Mouse (Mus musculus) urinary bladder, postnatal 4 days (tissue): ENCODE data around the gene Zmiz2.
"Not testable (repeated sequence)": the region's sequence is repeated elsewhere in the genome, so short reads cannot be mapped to it uniquely, and the experiment has no call there.

ENCODE experiments used
- DNase-seq, 2 experiments: peaks; one replicate each; pipeline ENCODE4 v3.0.0; 2021 to 2022; ENCODE audit warnings: low spot score in 2 of 2

The Zmiz2 gene

DNA sequence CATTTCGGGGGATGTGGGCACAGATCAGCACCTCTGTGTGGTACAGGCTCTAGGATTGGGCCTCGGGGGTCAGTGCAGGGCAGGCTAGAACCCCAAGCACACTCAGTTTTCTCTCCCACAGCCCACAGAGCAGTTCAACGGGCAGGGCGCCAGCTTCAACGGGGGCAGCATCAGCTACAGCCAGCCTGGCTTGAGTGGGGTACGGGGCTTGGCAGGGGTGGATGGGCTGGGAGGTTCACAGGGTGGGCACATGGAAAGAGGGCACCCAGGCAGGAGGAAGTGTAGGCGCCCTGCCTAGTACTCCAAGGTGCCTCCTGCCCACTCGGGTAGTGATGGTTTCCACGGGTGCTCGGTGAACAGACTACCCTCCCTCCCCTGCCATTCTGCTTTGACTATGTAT is 9.3 kb downstream of the Zmiz2 start:
- no peak for DNase-seq

DNA sequence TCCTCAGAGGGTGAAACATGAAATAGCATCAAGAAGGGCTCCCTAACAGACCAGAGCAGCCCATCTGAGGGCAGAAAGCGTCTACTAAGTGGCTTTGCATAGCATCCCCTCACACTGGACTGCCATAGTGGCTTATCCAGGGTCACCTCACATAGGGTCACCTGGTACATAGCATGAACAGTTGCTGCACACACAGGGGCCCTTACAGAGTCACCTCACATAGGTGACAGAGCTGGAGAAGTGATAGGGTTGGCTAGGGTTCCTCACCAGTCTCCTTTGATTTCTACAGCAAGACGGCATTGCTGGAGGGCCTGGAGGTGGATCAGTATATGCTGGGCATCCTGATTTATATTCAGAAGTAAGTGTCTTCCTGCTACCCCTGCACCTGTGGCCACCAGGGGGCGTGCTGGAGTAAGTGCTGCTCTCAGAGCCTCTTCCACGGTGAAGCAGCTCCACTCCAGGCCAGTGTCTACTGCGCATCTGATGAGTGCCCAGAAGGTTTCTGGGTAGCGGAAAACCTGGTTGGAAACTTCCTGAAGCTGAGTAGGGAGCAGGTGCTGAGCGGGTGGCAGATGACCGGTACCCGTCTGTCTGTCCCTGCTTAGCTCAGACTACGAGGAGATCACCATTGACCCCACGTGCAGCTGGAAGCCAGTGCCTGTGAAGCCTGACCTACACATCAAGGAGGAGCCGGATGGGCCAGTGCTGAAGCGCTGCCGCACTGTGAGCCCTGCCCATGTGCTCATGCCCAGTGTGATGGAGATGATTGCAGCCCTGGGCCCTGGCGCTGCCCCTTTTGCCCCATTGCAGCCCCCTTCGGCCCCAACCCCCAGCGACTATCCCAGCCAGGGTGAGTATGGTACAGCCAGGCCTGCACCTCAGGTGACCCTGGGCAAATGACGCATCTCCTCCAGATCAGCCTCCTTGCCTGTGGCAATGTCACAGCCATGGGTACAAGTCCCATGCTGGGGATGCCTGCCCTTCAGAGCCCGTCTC is 13.9 kb downstream of the Zmiz2 start:
- peak in 1 of 2 experiments; percentile 81 for DNase-seq

GRCm38 (mm10) chr11:6403830-6404405 is 15.0 kb downstream of the Zmiz2 start:
- DNase-seq: no peak

DNA sequence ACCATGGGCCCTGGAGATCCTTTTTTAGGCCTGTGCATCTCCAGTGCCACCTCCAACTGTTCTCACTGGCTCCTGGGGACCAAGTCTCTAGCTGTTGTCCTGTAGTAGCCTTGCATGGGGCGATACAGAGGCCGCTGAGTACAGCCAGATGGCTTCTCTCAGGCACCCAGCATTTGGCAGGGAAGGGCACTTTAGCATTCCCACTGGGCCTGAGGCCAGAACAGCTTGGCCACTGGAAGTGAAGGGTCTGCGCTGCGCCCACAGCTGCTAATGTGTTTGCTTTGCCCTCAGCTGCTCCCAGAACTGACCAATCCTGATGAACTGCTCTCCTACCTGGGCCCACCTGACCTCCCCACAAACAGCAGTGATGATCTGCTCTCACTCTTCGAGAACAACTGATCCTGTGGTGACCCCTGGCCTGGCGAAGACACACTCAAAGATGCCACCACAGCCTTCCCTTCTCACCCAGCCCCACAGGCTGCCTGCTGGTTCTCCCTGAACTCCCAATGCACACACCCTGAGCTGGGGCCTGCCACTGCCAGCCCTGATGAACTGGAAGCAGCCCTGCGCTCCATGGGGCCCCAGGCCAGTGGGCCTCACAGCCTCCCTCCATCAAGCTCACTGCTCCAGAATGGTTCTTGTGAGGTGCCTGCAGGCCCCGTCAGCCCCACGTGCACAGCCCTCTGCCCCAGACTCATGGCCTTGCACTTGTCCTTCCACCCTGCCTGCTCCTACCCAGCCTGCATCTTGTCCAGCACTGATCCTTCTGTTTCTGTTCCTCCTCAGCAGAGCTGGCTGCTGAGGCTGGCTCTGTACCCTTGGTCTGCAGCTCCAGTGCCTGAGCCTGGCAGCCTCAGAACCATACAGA is 16.1 kb downstream of the Zmiz2 start:
- DNase-seq: no peak

- DNase-seq: peak in 1 of 2 experiments; percentile 52
Measured at GRCm38 (mm10) chr11:6405591-6406081, 16.8 kb downstream of the Zmiz2 start.

GRCm38 (mm10) chr11:6406251-6407161 is 17.6 kb downstream of the Zmiz2 start:
- peak; percentile 67 to 72 for DNase-seq

- DNase-seq: peak in 1 of 2 experiments; percentile 32
Measured at GRCm38 (mm10) chr11:6407162-6407621, 18.3 kb downstream of the Zmiz2 start.

DNA sequence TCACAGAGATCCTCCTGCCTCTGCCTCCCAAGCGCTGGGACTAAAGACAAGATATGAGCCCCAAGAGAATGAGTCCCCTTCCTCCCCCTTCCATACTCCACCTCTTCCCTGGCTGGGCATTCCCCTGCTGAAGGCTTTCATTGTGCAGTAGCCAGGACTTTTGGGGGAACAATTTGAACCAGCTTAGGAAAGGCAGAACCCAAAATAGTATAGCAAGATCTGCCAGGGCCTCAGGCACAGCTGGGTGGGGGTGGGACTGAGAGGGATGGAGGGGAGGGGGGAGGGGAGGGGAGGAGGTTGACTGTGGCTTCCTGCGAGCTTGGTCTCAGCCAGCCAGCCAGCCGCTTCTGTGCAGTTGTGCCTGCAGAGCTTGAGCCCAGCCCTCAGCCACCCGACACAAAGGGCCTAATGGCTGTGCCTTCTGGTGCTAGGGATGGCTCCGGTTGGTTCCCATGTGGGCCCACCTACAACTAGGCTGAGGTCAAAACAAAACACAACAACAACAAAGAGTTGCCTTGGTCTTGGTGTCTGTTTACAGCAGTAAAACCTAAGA is 21.3 kb downstream of the Zmiz2 start:
- no peak for DNase-seq

- not testable (repeated sequence) for DNase-seq
Measured at GRCm38 (mm10) chr11:6410755-6411154, 21.9 kb downstream of the Zmiz2 start.

DNA sequence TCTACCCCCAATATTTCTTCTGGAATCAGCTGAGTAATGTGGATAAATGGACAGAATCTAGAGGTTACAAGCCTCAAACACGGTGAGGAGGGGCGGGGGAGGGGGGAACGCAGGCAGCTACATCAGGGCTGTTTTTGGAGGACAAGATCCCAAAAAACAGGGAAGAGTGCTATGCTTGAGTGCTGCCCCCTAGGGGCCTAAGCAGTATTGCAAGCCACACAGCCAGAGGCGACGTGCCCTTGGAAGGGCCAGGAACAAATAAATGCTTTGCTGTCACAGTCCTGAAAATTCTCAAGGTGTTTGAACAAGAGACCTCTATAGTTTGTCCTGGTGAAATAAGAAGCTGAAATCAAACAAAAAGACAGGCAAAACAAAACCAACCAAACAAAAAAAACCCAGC is 22.8 kb downstream of the Zmiz2 start:
- DNase-seq: peak; percentile 66 to 86

GRCm38 (mm10) chr11:6413264-6413663 is 24.4 kb downstream of the Zmiz2 start:
- DNase-seq: no peak

DNA sequence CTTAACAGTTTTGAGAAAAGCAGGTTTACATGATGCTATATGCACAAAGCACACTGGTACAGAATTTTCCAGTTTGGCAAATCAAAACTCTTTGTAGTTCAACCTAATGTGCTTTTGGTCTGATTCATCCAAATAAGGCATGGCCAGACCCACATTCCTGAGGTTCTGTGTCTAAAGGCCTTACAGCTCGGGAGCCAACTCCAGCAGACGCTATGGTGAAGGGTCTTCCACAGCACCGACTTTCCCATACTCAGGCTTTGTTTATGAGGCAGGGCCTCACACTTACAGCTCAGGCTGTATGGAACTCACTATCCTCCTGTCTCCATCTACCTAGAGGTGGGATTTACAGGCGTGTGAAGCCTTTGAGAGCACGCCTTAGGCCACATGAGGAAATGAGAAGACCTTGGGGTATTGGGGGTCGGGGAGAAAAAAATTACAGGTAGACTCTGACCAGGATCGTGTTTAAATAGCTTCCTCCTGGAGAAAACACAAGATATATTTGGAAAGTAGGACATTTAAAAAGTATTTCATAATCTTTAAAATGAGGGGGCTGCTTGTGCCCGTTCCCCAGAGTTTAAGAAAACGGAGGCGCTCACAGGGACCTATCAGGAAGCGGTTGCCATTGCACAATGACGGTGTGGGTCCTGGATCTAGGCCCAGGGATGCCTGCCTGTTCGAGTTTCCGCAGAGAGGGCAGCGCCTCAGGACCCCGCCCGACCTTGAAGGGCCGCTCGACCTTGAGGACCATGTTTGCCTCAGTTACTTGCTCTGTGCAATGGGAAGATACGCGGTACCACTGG is 26.1 kb downstream of the Zmiz2 start, which contains the start of gene Ppia:
Gene Ppia (plus strand): TSS at position 693 of the 800 bp plus-strand sequence.
- no peak for DNase-seq

GRCm38 (mm10) chr11:6415551-6416404 is 26.9 kb downstream of the Zmiz2 start:
- DNase-seq: peak; percentile 98 to 99

DNA sequence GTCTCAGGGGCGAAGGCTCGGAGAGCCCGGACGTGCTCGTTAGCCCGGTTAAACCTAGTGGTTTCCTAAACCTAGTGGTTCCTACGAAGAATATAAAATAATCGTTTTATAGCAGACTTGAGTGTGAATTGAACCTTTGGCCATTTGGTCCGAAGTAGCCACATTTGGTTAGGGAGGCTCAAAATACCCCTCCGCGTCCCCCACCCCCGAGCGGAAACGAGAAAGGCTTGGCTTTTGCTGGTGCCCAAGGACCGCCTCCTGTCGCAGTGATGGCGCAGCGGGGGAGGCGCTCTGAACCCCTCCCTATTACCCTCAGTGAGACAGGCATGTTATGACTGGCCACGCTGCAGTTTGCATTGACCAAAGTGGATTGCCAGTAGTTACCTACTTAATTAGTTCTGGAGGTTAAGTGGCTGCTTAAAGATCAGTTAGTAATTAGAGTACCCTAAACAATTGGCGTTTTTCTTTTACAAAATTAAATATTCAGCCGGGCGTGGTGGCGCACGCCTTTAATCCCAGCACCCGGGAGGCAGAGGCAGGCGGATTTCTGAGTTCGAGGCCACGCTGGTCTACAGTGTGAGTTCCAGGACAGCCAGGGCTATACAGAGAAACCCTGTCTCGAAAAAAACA is 27.6 kb downstream of the Zmiz2 start:
- peak; percentile 77 to 84 for DNase-seq

- DNase-seq: no peak
Measured at GRCm38 (mm10) chr11:6417069-6417468, 28.2 kb downstream of the Zmiz2 start.

DNA sequence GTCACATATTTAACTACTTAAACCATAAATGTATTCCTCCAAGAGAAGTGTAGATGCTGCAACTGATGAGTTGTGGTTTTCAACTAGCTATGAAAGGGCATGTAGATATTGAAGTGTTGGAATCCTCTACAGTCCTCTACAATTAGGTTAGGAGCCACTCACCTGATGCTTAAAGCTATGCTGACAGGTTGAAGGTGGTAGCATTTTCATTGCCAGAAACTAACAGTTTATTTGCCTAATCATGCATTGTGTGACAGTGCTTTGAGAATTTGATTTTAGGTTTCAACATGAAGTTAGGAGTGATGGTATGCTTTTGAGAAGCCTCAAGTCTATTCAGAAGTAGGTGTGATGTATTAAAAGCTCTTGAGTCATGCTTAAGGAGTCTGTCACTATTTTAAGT is 28.6 kb downstream of the Zmiz2 start:
- DNase-seq: no peak

DNA sequence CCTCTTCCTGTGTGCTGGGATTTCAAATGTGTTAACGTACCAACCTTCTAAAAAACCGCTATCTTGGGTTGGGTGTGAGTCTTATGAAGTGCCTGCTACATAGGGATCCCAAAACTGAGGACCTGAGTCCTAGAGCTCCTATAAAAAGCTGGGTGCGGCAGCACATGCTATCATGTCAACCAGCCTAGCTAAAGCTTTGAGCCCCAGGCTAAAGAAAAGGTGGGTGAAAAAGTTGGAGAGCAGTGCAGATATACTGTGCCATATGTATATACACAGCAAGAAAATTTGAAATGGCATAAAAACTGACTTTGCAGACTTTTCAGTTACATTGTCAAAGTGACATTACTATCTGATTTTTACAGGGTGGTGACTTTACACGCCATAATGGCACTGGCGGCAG is 29.9 kb downstream of the Zmiz2 start:
- no peak for DNase-seq

- not testable (repeated sequence) for DNase-seq
Measured at GRCm38 (mm10) chr11:6419156-6419555, 30.3 kb downstream of the Zmiz2 start.
